Mouse (Mus musculus) liver, adult 2 months (tissue): ENCODE measurements around the gene Pcbp2. TPM values are rescaled to one million over a fixed set of nuclear protein-coding genes. Genes with fewer than 3 reads are reported as not detected.

Experiments
- DNase-seq: peaks from one replicate; pipeline ENCODE4 v3.0.0-alpha.2; 2011; ENCODE audit warnings: low read depth, low spot score; ENCODE audit errors: extremely low read depth
- H3K27ac ChIP-seq: fragments of 200-500 bp; replicated peaks from 2 replicates; pipeline ENCODE4 v1.5.1; 2012; ENCODE audit warnings: low read depth, mild to moderate bottlenecking, control low read depth, inconsistent platforms, low read length; ENCODE audit not compliant: insufficient read depth
- H3K27me3 ChIP-seq: fragments of 200-500 bp; 2 replicates; pipeline ENCODE4 v1.6.1; 2012; ENCODE audit warnings: mild to moderate bottlenecking, moderate library complexity, low read length, inconsistent platforms; ENCODE audit not compliant: control insufficient read depth, insufficient read depth
- H3K36me3 ChIP-seq: fragments of 200-500 bp; 2 replicates; pipeline ENCODE4 v1.6.1; 2012; ENCODE audit warnings: low read length, inconsistent platforms; ENCODE audit not compliant: control insufficient read depth, insufficient read depth
- H3K4me1 ChIP-seq: fragments of 200-500 bp; 2 replicates; pipeline ENCODE4 v1.6.1; 2011; ENCODE audit warnings: low read length; ENCODE audit not compliant: control insufficient read depth, insufficient read depth
- H3K4me3 ChIP-seq: fragments of 200-500 bp; 2 replicates; pipeline ENCODE4 v1.5.1; 2011; ENCODE audit warnings: low read depth, mild to moderate bottlenecking, control low read depth, low read length, moderate library complexity; ENCODE audit not compliant: insufficient read depth
- H3K79me2 ChIP-seq: fragments of 200-500 bp; 2 replicates; pipeline ENCODE4 v1.6.1; 2012; ENCODE audit warnings: inconsistent platforms, mild to moderate bottlenecking, low read length, moderate library complexity; ENCODE audit not compliant: control insufficient read depth, insufficient read depth
- H3K9ac ChIP-seq: fragments of 200-500 bp; 2 replicates; pipeline ENCODE4 v1.6.1; 2012; ENCODE audit warnings: low read depth, mild to moderate bottlenecking, control low read depth, inconsistent platforms, low read length
- CTCF ChIP-seq: fragments of 200-500 bp; IDR thresholded peaks from 2 replicates; pipeline ENCODE4 v1.5.1; 2011; ENCODE audit warnings: low read depth, low read length, control low read depth
- POLR2A ChIP-seq: fragments of 200-500 bp; IDR thresholded peaks from 2 replicates; pipeline ENCODE4 v1.6.1; 2011; ENCODE audit warnings: low read length, control low read depth; ENCODE audit not compliant: insufficient read depth; ENCODE audit errors: extremely low read depth
- WGBS: fragments of 180-500 bp; shearing (Covaris S2); methylation state at CpG from one replicate; pipeline ENCODE4 v1.1.7; 2018; 5-methylcytosine and 5-hydroxymethylcytosine counted together
- polyA plus RNA-seq: library from polyadenylated mRNA; depleted of rRNA; stranded (reverse); fragments of >200 nt; gene quantifications from 2 replicates; pipeline ENCODE4 v1.2.3, GENCODE M21; 2012
- total RNA-seq: library from RNA; depleted of rRNA; stranded (reverse); fragments of >200 nt; gene quantifications from 2 replicates; pipeline ENCODE4 v1.2.3, GENCODE M21; 2014

Pcbp2 gene
- total and polyA plus RNA-seq, 2 experiments, result 112 to 261 TPM

DNA sequence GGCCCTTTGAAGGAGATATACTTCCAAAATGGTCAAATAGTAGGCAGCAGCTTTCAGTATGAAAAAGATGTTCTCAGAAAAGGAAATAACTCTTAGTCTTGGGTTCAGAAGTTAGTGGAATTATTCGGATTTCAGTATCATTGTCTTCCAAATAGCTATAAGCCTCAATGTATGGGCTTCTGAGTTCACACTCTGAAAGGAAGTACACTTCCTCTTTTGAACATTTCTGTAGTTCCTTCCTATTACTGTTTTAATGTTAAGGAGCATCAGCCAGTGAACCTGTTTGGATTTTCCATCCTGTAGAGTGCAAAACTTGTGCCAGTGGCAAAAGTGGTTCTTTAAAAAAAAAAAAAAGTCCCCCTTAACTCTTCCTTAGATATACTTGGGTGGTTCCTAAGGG lies 38.3 kb upstream of the Pcbp2 start:
- 78% methylated on average over 1 of the region's 1 CpGs for WGBS
- TF ChIP-seq CTCF (no peak), POLR2A (no peak)
- no peaks in the 10 kb centered on the region for H3K79me2 ChIP-seq
- H3K27me3 ChIP-seq, result no peaks in the 10 kb centered on the region
- H3K9ac ChIP-seq, result no peak overlapping the region
- H3K36me3 ChIP-seq, result peaks cover 63% of the 10 kb centered on the region
- no peak overlapping the region for H3K4me3 ChIP-seq
- H3K27ac ChIP-seq, result no peak overlapping the region
- H3K4me1 ChIP-seq, result no peaks in the 10 kb centered on the region
- DNase-seq, result no peak

DNA sequence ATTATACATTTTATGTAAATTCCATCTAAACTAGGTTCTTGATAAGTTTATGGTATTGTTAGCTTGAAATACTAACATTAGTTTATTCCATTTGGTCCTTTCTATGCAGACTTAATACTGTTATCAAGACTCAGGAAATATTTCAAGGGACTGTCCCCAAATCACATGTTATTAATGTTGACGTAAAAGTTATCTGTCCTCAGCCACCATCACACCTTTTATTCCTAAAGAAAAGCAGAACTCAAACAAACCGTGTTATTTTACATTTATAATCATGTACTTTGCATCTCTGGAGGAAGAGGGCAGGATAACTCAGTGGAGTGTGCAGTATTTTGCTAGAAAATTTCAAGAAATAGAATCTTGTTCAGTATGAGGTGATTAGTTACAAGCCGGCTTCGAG lies 37.2 kb upstream of the Pcbp2 start:
- TF ChIP-seq POLR2A (no peak), CTCF (no peak)
- WGBS, result 86% methylated on average over 4 of the region's 4 CpGs
- no peaks in the 10 kb centered on the region for H3K27me3 ChIP-seq
- no peak overlapping the region for H3K9ac ChIP-seq
- H3K4me3 ChIP-seq, result no peak overlapping the region
- no peaks in the 10 kb centered on the region for H3K79me2 ChIP-seq
- peaks cover 56% of the 10 kb centered on the region for H3K36me3 ChIP-seq
- H3K27ac ChIP-seq, result no peak overlapping the region
- H3K4me1 ChIP-seq, result 0 out of 2 replicates have a peak, but pooled peaks cover 1% of the 10 kb centered on the region
- DNase-seq, result no peak

DNA sequence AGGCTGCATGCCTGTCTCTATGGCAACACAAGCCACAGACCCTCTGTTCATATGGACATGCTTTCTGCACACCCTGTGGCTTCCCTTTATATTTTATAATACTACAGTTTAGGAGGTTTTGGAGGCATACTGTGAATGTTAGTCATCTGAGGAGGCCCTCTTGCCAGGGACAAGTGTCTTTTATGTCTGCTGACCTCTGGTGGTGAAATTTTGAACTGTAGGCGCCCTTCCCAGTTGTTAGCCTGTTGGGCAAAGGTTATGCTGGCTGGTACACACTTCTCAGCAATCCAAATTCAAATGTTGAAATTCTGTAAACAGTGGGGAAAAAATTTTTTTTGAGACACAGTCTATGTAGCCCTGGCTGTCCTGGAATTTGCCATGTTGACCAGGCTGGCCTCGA lies 27.8 kb upstream of the Pcbp2 start:
- no peak overlapping the region for H3K27ac ChIP-seq
- 0 out of 2 replicates have a peak, but pooled peaks cover 1% of the 10 kb centered on the region for H3K4me1 ChIP-seq
- H3K36me3 ChIP-seq, result no peaks in the 10 kb centered on the region
- no peaks in the 10 kb centered on the region for H3K79me2 ChIP-seq
- DNase-seq, result peak; percentile 93
- no peaks in the 10 kb centered on the region for H3K27me3 ChIP-seq
- no peak overlapping the region for H3K4me3 ChIP-seq
- H3K9ac ChIP-seq, result no peak overlapping the region
- TF ChIP-seq POLR2A (no peak), CTCF (peak; percentile 62)
- WGBS, result 13% methylated on average over 2 of the region's 2 CpGs

DNA sequence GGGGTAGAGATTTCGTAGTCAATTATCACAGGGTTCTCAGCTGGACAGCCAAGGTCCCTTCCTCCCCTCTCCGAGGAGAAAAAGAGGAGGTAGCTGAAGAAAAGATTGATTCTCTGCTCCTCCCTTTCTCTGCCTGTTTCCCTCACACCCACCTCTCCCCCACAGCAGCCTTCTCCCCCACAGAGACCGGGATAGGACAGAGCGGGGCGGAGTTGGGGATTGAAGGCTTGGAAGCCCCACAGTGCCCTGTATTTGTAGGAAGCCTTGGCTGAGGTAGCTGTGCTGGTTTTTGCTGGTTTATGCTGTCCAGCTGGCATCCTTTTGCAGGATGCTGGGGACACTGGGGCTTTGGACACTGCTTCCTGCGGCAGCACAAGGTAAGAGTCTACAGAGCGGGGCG lies 25.2 kb upstream of the Pcbp2 start, which contains the start of gene Amhr2:
Gene Amhr2 (plus strand): TSS at position 222 of the 400 bp plus-strand sequence.
- no peak for TF ChIP-seq POLR2A
- no peak for TF ChIP-seq CTCF
- WGBS, result 88% methylated on average over 8 of the region's 8 CpGs
- H3K9ac ChIP-seq, result no peak within 1 kb of the TSS
- no peaks in the 10 kb centered on the region for H3K27me3 ChIP-seq
- no peak for DNase-seq
- H3K4me3 ChIP-seq, result no peak within 1 kb of the TSS
- H3K36me3 ChIP-seq, result no peaks in the 10 kb centered on the region
- no peaks in the 10 kb centered on the region for H3K4me1 ChIP-seq
- H3K27ac ChIP-seq, result no peak within 1 kb of the TSS
- no peaks in the 10 kb centered on the region for H3K79me2 ChIP-seq

DNA sequence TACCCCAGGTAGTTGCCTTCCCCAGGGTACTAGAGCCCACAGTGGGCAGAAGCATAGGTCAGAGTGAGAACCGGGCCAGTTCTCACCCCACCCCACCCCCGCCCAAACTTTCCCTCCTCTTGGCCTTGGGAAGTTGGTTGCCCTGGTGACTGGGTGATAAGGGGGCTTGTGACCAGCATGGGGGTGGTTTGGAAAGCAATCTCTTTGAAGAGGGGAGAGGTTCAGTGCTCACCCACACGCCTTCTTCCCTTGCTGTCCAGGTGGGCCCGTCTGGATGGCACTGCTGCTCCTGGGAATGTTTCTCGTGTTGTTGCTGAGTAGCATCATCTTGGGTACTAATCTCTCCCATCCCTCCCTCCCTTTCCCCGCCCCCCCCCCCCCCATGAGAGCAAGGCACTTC lies 23.9 kb upstream of the Pcbp2 start:
- WGBS, result 75% methylated on average over 5 of the region's 6 CpGs
- Histone ChIP-seq H3K4me1 (no peaks in the 10 kb centered on the region), H3K36me3 (no peaks in the 10 kb centered on the region), H3K27ac (no peak overlapping the region), H3K4me3 (no peak overlapping the region), H3K27me3 (no peaks in the 10 kb centered on the region), H3K9ac (no peak overlapping the region), H3K79me2 (no peaks in the 10 kb centered on the region)
- TF ChIP-seq POLR2A (no peak), CTCF (no peak)
- no peak for DNase-seq

DNA sequence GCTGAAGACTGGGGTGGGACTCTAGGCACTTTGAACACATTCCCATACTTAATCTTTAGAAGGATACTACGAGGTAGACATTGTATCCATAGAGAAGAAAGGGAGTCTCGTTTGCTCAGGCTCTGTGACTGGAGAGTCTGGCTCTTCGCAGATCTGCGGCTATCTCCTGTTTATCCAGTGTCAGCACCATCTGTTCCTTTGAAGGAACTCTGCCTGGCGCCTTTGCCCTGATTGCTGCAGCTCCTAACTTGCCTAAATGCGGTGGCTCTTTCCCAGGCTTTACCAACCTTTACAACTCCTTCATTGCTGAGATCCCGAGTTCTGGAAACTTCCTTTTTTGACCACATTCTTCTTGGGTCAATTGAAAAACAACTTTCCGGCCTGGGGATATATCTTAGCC lies 21.0 kb upstream of the Pcbp2 start:
- no peak overlapping the region for H3K9ac ChIP-seq
- no peaks in the 10 kb centered on the region for H3K4me1 ChIP-seq
- H3K36me3 ChIP-seq, result no peaks in the 10 kb centered on the region
- no peaks in the 10 kb centered on the region for H3K79me2 ChIP-seq
- DNase-seq, result no peak
- no peak for TF ChIP-seq POLR2A
- no peak for TF ChIP-seq CTCF
- no peak overlapping the region for H3K27ac ChIP-seq
- 84% methylated on average over 8 of the region's 8 CpGs for WGBS
- no peak overlapping the region for H3K4me3 ChIP-seq
- H3K27me3 ChIP-seq, result no peaks in the 10 kb centered on the region
